Mouse (Mus musculus): ENCODE data around the gene 8030474K03Rik.
"Not testable (repeated sequence)": the region's sequence is repeated elsewhere in the genome, so short reads cannot be mapped to it uniquely, and the experiment has no call there.

Gene 8030474K03Rik

DNA sequence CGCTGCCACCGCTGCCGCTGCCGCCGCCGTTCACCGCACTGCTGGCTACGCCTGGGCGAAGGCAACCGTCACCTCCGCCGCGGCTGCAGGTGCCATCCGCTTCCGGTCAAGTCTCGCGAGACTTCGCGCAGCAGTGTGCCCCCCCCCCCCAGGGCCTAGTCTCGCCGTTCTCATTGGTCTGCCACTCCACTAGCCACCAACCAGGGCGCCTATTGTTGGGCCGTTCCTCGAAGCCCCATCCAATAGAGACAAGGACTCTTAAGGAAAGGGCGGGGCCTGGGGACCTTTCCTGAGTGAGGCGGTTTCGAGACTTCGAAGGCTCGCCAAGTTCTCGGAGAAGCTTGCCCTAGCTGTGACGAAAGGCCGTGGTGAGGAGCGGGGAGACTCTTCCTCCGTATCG, at the start of gene 8030474K03Rik, which contains the start of gene Gm4779:
Gene 8030474K03Rik, plus strand, starts transcription at position 315 of the 400 bp plus-strand sequence.
Gene Gm4779, minus strand, starts transcription at position 82 of the 400 bp plus-strand sequence.
- DNase-seq (ENCODE audit: low spot score in 2 of 2), result no peak

DNA sequence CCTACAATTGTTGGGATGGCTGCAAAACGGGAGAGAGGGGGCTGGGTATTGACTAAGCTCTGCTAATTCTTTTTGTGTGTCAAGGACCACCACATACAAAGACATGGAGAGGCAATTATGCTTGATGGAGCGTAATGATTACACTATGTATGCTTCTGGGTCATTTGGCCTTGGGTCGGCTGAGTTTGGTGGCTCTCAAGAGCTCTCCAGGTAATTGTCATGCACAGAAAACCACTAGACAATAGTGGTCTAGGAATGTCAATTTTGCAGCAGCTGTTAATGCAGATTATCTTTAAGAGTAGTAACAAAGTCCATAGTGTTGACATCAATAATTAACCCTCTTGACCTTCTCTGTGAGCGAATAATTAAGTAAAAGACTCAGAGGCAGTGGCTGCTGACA, 44.3 kb upstream of the 8030474K03Rik start:
- DNase-seq (ENCODE audit: low spot score in 2 of 2), result no peak

DNA sequence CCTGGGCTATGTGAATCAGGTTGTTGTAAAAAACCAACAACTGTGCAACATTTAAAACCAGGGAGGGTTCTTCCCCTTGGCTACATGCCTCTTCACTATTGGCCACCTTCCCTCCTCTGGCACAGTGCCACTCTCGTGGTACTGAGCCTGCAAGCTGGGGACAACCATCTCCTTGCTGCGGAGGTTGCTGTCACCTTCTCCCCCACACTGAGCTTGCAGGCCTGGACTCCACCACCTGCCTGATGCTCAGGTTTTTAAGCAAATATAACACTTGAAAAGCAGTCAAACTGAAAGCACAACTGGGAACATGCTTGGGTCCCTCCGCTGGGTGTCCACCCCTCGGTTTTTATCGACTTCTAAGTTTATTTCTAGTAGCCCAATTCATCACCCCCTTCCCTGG, 40.0 kb upstream of the 8030474K03Rik start:
- DNase-seq (ENCODE audit: low spot score in 2 of 2), result no peak

DNA sequence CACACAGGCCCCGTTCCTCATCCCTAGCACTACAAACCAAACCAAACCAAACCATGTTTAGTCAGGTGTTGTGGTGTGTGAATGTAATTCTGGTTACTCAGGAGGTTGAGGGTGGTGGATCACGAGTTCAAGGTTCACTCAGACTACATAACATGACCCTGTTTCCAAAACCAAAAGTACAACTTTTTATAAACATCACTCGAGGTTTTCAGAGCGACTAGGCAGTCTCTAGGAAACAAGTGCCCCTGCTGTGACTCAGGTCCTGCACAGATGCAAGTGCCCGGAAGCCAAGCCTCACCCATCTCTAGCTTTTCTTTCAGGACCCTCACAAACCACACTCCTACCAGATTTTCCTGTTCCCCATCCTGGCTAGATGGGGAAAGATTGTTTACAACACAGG, 29.8 kb upstream of the 8030474K03Rik start:
- DNase-seq (ENCODE audit: low spot score in 2 of 2), result no peak

DNA sequence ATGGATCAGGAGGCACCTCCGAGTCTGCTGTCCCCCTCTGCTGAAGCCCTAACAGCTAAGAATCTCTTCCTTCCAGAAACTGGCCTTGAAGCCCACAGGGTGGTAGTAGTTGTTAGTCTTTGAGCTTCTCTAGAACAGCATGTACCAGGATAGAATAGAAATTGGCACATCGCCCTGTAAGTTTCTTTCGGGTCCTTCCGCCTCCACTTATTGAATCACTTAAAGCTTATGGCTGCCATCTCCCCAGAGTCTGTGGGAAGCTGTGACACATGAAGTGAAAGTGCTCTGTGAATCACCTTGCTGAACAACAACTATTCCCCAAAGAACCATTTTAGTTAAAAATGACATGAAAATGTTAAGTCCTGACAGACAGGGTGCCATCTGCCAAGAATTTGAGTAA, 29.3 kb upstream of the 8030474K03Rik start:
- no peak for DNase-seq (ENCODE audit: low spot score in 2 of 2)

DNA sequence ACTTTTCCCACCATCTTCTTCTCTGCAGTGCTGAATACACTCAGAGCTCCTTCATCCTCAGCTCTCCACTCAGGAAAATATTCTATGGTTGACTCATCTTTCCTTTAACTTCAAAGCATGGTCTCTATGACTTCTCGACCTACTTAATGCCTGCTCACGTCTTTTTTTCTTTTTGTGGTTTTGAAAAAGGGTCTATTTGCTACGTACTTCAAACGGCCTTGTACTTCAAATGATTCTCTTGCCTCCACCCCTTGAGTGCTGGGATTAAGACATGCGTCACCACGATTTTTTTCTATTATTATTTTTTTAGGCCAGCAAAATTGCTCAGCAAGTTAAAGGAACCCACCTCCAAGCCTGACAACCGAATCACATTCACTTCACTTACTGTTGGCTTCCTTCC, 27.2 kb upstream of the 8030474K03Rik start:
- DNase-seq (ENCODE audit: low spot score in 2 of 2), result no peak

DNA sequence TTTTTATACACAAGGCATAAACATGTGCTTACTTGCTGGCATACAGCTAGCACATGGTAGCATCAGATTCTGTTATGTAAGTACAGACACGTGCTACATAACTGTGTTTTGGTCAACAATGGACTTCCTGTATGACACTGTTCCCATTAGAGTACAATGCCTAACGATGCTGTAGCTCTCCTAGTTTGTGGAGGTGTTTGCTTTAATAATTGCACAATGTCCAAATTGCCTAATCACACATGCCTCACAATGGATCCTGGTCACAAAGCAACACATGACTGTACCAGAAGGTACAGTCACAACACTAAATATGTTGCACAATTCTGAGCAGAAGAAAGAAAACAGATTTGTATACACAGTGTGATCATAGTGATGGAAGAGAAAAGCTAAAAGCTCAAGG, 25.0 kb upstream of the 8030474K03Rik start:
- DNase-seq (ENCODE audit: low spot score in 2 of 2), result no peak

DNA sequence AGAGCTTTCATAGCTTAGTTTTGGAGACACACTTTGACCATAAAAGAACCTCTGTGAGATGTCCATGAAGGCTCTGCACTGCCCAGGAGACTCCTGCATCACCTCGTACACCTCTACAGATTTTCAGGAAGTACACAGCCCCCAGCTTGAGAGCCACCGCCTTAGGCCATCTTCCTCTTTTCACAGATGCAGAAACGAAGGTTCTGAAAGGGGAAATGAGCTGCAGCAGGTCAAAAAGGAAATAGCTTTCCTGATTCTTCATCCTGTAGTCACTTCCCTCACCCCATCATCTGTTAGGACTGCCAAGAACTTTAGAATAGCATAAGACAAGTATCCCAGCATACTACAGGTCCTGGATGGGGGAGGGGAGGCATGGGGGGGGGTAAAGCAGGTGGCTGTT, 24.1 kb upstream of the 8030474K03Rik start:
- DNase-seq (ENCODE audit: low spot score in 2 of 2), result no peak

DNA sequence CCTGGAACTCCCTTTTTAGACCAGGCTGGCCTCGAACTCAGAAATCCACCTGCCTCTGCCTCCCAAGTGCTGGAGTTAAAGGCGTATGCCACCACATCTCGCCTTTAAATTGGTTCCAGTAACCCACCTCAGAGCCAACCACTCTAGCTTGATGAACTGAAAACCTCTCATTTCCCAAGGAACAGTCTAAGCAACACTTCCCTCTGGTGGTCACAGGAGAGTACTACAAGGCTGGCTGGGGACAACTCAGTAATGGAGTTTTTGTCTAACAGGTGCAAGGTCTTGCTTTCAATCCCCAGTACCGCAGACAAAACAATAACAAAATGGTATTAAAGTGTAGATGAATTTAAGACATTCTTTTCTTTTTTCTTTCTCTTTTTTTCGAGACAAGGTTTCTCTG, 22.4 kb upstream of the 8030474K03Rik start:
- peak; percentile 35 to 56 for DNase-seq (ENCODE audit: low spot score in 2 of 2)

DNA sequence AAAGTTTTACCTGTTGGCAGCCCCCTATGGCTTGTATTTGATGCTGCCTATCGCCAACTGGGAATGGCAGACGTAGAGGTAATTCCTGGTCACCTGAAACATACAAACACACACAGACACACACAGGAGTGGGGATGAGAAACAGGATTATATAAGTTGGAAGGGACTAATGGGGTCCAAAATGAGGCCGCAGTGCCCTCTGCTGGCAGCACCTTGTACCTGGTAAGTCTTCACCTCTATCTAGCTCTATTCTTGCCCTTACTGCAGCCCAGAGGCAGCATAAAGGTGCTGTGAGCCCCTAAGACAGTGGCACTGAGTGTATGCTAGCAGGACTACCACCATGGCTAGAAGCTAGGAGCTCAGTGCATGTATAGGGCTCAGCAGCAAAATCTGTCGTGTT, 2.9 kb upstream of the 8030474K03Rik start:
- DNase-seq (ENCODE audit: low spot score in 2 of 2), result peak in 1 of 2 experiments; percentile 42

DNA sequence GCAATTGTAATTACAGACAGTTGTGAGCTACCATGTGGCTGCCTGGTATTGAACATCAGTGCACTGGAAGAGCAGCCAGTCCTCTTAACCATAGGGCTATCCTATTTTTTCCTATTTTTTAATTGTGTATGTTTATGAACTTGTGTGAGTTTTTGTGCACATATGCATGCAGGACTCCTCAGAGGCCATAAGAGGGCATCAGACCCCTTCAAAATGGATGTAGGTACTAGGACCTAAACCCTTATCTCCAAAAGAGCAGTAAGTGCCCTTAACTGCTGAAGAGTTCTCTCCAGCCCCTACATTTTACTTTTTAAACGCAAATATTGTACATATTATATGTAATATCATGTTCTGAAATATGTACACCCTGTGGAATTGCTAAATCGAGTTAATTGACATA, 11.1 kb downstream of the 8030474K03Rik start:
- peak in 1 of 2 experiments; percentile 7 for DNase-seq (ENCODE audit: low spot score in 2 of 2)

DNA sequence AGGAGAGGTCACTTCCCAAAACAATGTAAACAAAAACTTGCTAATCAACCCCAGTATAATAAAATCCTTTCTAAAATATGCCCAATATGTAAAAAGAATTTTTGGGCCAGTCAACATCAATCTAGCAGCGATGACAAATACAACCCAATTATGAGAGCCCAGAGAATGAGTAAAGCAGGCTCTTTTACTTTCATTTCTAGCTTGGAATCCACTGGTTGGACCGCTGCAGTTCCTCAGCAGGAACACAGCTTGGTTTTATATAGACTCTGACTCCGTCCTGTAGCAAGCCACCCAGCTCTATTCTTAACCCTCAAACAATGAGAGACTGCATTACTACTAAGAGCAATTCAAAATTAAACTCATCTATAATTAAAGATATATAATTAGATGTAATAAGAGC, 17.3 kb downstream of the 8030474K03Rik start:
- DNase-seq (ENCODE audit: low spot score in 2 of 2), result no peak

DNA sequence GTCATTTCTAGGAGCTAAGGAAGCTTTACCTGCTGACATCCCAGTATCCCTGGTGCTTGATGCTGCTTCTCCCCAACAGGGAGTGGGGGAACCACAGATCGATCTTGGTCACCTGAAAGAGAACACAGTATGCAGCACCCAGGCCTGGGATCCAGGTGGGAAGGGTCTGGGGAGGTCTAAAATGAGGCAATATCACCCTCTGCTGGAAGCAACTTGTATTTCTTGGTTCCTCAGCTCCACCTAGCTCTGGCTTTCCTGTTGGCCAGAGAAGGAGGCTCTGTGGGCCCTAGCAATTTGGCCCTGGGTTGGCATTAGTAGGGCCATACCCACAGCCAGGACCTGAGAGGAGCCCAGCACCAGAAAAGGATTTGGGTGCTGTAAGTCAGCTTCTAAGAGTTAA, 24.7 kb downstream of the 8030474K03Rik start:
- DNase-seq (ENCODE audit: low spot score in 2 of 2), result peak in 1 of 2 experiments; percentile 23

DNA sequence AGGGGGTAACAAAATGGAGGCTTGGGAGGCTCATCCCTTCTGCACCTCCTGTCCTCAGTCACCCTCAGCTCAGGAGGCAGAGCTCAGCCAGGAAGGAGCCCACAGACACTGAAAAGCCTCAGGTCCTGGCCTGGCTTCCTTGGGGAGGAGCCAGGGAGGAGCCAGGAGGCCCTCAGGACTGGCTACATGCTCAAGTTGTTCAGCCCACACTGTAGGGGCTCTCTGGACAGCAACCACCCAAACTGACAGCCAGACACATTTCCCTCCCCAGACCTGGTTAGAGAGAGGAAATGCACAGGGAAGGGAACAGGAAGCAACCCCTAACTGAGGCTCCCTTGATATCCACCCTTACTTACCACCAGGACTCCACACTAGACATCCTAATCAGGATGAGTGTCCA, 25.5 kb downstream of the 8030474K03Rik start:
- not testable (repeated sequence) for DNase-seq (ENCODE audit: low spot score in 2 of 2)

DNA sequence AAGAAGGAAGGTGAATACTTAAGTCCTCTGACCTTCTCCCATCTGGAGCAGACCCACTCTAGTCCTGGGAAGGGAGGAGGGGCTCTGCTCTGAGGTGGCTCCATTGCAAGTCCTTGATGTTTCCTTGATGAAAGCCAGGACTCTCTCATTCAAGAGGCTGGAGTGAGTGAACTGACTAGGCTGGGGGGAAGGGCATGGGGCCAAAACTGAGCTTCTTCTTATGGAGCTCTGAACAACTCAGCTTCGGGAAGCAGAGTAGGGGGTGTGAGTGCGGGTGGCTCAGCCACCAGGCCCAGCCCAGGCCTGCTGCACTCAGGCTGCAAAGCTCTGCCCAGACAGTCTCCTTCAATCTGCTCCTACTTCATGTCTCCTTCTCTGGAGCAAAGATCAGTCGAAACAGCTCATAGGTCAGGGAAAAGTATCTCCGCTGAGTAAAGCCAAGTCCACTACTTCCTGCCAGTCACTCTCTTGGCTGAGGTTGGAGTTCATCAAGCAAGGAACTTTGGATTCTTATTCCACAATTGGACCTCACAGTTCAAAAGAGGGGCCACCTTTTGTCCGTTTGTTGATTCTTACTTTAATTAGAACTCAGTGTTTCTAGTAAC, 52.8 kb downstream of the 8030474K03Rik start:
- no peak for DNase-seq (ENCODE audit: low spot score in 2 of 2)

Measured in thymus, postnatal 10 days (tissue).